8 mouse cellular contexts compared by ENCODE assay signal in genomic region chrX:7375322-7375715, GRCm38 (mm10). TPM values are rescaled to one million over a fixed set of nuclear protein-coding genes. Genes with fewer than 3 reads are reported as not detected.
DNase-seq lines count a peak whose midpoint lies in the region; ATAC-seq lines count a peak whose summit lies in the region.

No protein-coding gene starts in this region.

- H3K27ac ChIP-seq in heart, embryonic 10.5 days: peak overlapping the region; percentile 86
- H3K27ac ChIP-seq in forebrain, embryonic 10.5 days: peak overlapping the region; percentile 89
- H3K27ac ChIP-seq in liver, embryonic 12.5 days: peak overlapping the region; percentile 51; the same call in 1 of the 2 replicates

- peak overlapping the region; percentile 83 for H3K4me2 ChIP-seq in liver, embryonic 12.5 days

- peak overlapping the region; percentile 69 for H3K4me3 ChIP-seq in heart, embryonic 10.5 days
- H3K4me3 ChIP-seq in forebrain, embryonic 10.5 days: peak overlapping the region; percentile 65
- H3K4me3 ChIP-seq in liver, embryonic 12.5 days: peak overlapping the region; percentile 60

- peaks cover 4% of the 10 kb centered on the region; the same call in 1 of the 2 replicates for H3K4me1 ChIP-seq in heart, embryonic 10.5 days
- H3K4me1 ChIP-seq in forebrain, embryonic 10.5 days: peaks cover 16% of the 10 kb centered on the region
- peaks cover 3% of the 10 kb centered on the region; the same call in 1 of the 2 replicates for H3K4me1 ChIP-seq in liver, embryonic 12.5 days

- H3K9me3 ChIP-seq in heart, embryonic 10.5 days: no peaks in the 10 kb centered on the region
- H3K9me3 ChIP-seq in forebrain, embryonic 10.5 days: no peaks in the 10 kb centered on the region
- no peaks in the 10 kb centered on the region for H3K9me3 ChIP-seq in liver, embryonic 12.5 days (replicated peaks)

- 36% methylated on average over 40 of the region's 40 CpGs for WGBS in heart, embryonic 10.5 days
- WGBS in forebrain, embryonic 10.5 days: 45% methylated on average over 34 of the region's 40 CpGs
- WGBS in liver, embryonic 12.5 days (ENCODE audit: insufficient replicate concordance): 11% methylated on average over 28 of the region's 40 CpGs

- peak overlapping the region; percentile 61 for H3K9ac ChIP-seq in liver, embryonic 12.5 days

- peak; percentile 68 for DNase-seq in heart, embryonic 10.5 days (ENCODE audit: low spot score)
- DNase-seq in heart, postnatal 4 days: no peak
- DNase-seq in 3T3-L1 (ENCODE audit: low read depth, low spot score): peak; percentile 19
- DNase-seq in forebrain, embryonic 10.5 days (ENCODE audit: extremely low spot score, low spot score): no peak
- DNase-seq in left cerebral cortex, adult 11 months (ENCODE audit: low spot score): no peak
- DNase-seq in c-Kit-positive CD71-positive TER-119-positive erythroid progenitor cells, embryonic 14.5 days (ENCODE audit: low spot score): no peak

- H3K36me3 ChIP-seq in heart, embryonic 10.5 days: no peaks in the 10 kb centered on the region
- peaks cover 7% of the 10 kb centered on the region for H3K36me3 ChIP-seq in forebrain, embryonic 10.5 days (replicated peaks)
- H3K36me3 ChIP-seq in liver, embryonic 12.5 days: no peaks in the 10 kb centered on the region

- H3K27me3 ChIP-seq in heart, embryonic 10.5 days (ENCODE audit: insufficient read depth, poor library complexity, severe bottlenecking): no peaks in the 10 kb centered on the region
- H3K27me3 ChIP-seq in forebrain, embryonic 10.5 days (ENCODE audit: poor library complexity, severe bottlenecking): peaks cover 11% of the 10 kb centered on the region; the same call in 1 of the 2 replicates
- H3K27me3 ChIP-seq in liver, embryonic 12.5 days (replicated peaks): peaks cover 26% of the 10 kb centered on the region

- ATAC-seq in liver, embryonic 12.5 days: 0 out of 2 replicates have a peak, but pooled peaks have one; percentile 46
- ATAC-seq in erythroid progenitor cell, adult 5-6 weeks (replicated peaks; ENCODE audit: low FRiP score, poor library complexity, severe bottlenecking): no peak

RNA-seq across cellular contexts. Expression of gene Usp27x, which starts 0.3 kb away (rescaled TPM):
- 0.33 and 0.98 TPM in 2 replicates for polyA plus RNA-seq in heart, embryonic 10.5 days (2016; fragmentation: Nextera tagmentation; extraction: Ambion mirVana)
- 1 to 10 TPM; 1.5 TPM for total RNA-seq in heart, postnatal 4 days (2021)
- 0.58 and 0.88 TPM in 2 replicates for polyA plus RNA-seq in forebrain, embryonic 10.5 days (2016; fragmentation: Nextera tagmentation; extraction: Ambion mirVana)
- polyA plus RNA-seq in liver, embryonic 12.5 days (2016; fragmentation: Nextera tagmentation; extraction: Ambion mirVana): 0.30 TPM in 2 replicates
- not detected in 2 replicates for total RNA-seq in erythroid progenitor cell, adult 5-6 weeks (2015; ENCODE audit: low replicate concordance)
- not detected in 2 replicates for total RNA-seq in erythroid progenitor cell, adult 5-6 weeks (2017; ENCODE audit: low replicate concordance)

RNA-seq across cellular contexts. Expression of gene Clcn5, which starts 56.2 kb away (rescaled TPM):
- polyA plus RNA-seq in heart, embryonic 10.5 days (2016; fragmentation: Nextera tagmentation; extraction: Ambion mirVana): 19.9 and 28.7 TPM in 2 replicates
- 10 to 100 TPM; 26.3 to 27.3 TPM for total RNA-seq in heart, postnatal 4 days (2021)
- 14.1 and 15.9 TPM in 2 replicates for polyA plus RNA-seq in forebrain, embryonic 10.5 days (2016; fragmentation: Nextera tagmentation; extraction: Ambion mirVana)
- 5.3 and 5.9 TPM in 2 replicates for polyA plus RNA-seq in liver, embryonic 12.5 days (2016; fragmentation: Nextera tagmentation; extraction: Ambion mirVana)
- 1.3 and 1.8 TPM in 2 replicates for total RNA-seq in erythroid progenitor cell, adult 5-6 weeks (2015; ENCODE audit: low replicate concordance)
- total RNA-seq in erythroid progenitor cell, adult 5-6 weeks (2017; ENCODE audit: low replicate concordance): 0.98 and 1.3 TPM in 2 replicates

Comparison
In these comparisons a context has a peak if more than half of its experiments do, and no peak if none do; other contexts are left out.
1. DNase-seq: peak in heart, embryonic 10.5 days (single experiment) and 3T3-L1 (single experiment); none in heart, postnatal 4 days (single experiment), forebrain, embryonic 10.5 days (single experiment), left cerebral cortex, adult 11 months (single experiment) and c-Kit-positive CD71-positive TER-119-positive erythroid progenitor cells, embryonic 14.5 days (single experiment).
2. Peak in every context shown above with its lines, with median percentiles within 50 percentile points of each other: H3K27ac ChIP-seq and H3K4me3 ChIP-seq.